Mouse (Mus musculus) embryonic facial prominence, embryonic 14.5 days (tissue): Measurements from ENCODE around the gene Sez6. TPM values are rescaled to one million over a fixed set of nuclear protein-coding genes. Genes with fewer than 3 reads are reported as not detected.

Experiments
- polyA plus RNA-seq: library from polyadenylated mRNA; unstranded; fragments of >200 nt; fragmentation: Nextera tagmentation; extraction: Ambion mirVana; gene quantifications from 2 replicates; pipeline ENCODE4 v1.2.1, GENCODE M21; 2014

The Sez6 gene
- polyA plus RNA-seq, 1 experiment from 2014 or later = 1.8 TPM

Other genes with a start within 250 kb of the Sez6 start
- 4.6 and 6.5 TPM in 2 replicates for gene Nufip2, start 244.6 kb upstream of the Sez6 start, polyA plus RNA-seq
- gene Cryba1, start 205.5 kb upstream of the Sez6 start, polyA plus RNA-seq = not detected in 2 replicates
- 39.8 and 44.1 TPM in 2 replicates for gene Myo18a, start 167.6 kb upstream of the Sez6 start, polyA plus RNA-seq
- 0.26 and 0.46 TPM in 2 replicates for gene Gm10277, start 143.1 kb upstream of the Sez6 start, polyA plus RNA-seq
- 1.5 and 1.8 TPM in 2 replicates for gene Pipox, start 36.7 kb upstream of the Sez6 start, polyA plus RNA-seq
- gene Phf12, start 52.0 kb downstream of the Sez6 start, polyA plus RNA-seq = 15.0 and 17.0 TPM in 2 replicates
- gene Dhrs13, start 101.5 kb downstream of the Sez6 start, polyA plus RNA-seq = 19.1 and 21.7 TPM in 2 replicates
- 59.9 and 61.0 TPM in 2 replicates for gene Flot2, start 107.1 kb downstream of the Sez6 start, polyA plus RNA-seq
- 30.9 and 32.4 TPM in 2 replicates for gene Eral1, start 149.6 kb downstream of the Sez6 start, polyA plus RNA-seq
- 15.9 and 16.3 TPM in 2 replicates for gene Fam222b, start 163.9 kb downstream of the Sez6 start, polyA plus RNA-seq
- gene Traf4, start 234.8 kb downstream of the Sez6 start, polyA plus RNA-seq = 52.4 and 60.8 TPM in 2 replicates
- 10.8 and 12.6 TPM in 2 replicates for gene Nek8, start 245.9 kb downstream of the Sez6 start, polyA plus RNA-seq
- 22.2 and 23.8 TPM in 2 replicates for gene Tlcd1, start 245.9 kb downstream of the Sez6 start, polyA plus RNA-seq